Mouse (Mus musculus) layer of hippocampus, adult 8-10 months (tissue): ENCODE data around the gene Cd1d1. TPM values are rescaled to one million over a fixed set of nuclear protein-coding genes. Genes with fewer than 3 reads are reported as not detected.
"Not testable (repeated sequence)": the region's sequence is repeated elsewhere in the genome, so short reads cannot be mapped to it uniquely, and the experiment has no call there.

Source experiments
- DNase-seq, 2 experiments: peaks; one replicate each; pipeline ENCODE4 v3.0.0; 2022; ENCODE audit warnings: low spot score in 2 of 2
- total RNA-seq, 4 experiments: library from RNA; stranded (reverse); gene quantifications; 2 replicates each; pipeline ENCODE4 v1.2.4; 2022

Cd1d1 gene
- total RNA-seq, result 1 to 10 TPM in 3 of 4 experiments, under 1 TPM in 1; 0.41 to 2.3 (median 1.6) TPM

- no peak for DNase-seq
These were observed at the start of gene Cd1d1 for GRCm38 (mm10) chr3:86999415-86999740. Cd1d1 (minus strand) TSS chr3:86999441.

GRCm38 (mm10) chr3:87047801-87048200, 48.6 kb upstream of the Cd1d1 start:
- no peak for DNase-seq

- no peak for DNase-seq
These were observed 42.5 kb upstream of the Cd1d1 start for GRCm38 (mm10) chr3:87041733-87042132.

GRCm38 (mm10) chr3:87038500-87038899, 39.3 kb upstream of the Cd1d1 start:
- DNase-seq, result no peak

GRCm38 (mm10) chr3:87034061-87034460, 34.8 kb upstream of the Cd1d1 start:
- no peak for DNase-seq

- peak; percentile 46 to 82 for DNase-seq
These were observed 34.1 kb upstream of the Cd1d1 start for GRCm38 (mm10) chr3:87033357-87033756.

- DNase-seq, result peak; percentile 39 to 76
These were observed 31.6 kb upstream of the Cd1d1 start for GRCm38 (mm10) chr3:87030855-87031254.

GRCm38 (mm10) chr3:87017707-87018106, 18.5 kb upstream of the Cd1d1 start:
- DNase-seq, result no peak

- DNase-seq, result no peak
These were observed 17.8 kb upstream of the Cd1d1 start for GRCm38 (mm10) chr3:87017001-87017400.

GRCm38 (mm10) chr3:87015931-87016330, 16.7 kb upstream of the Cd1d1 start:
- no peak for DNase-seq

GRCm38 (mm10) chr3:87012406-87012805, 13.2 kb upstream of the Cd1d1 start:
- DNase-seq, result not testable (repeated sequence)

GRCm38 (mm10) chr3:87008281-87008680, 9.0 kb upstream of the Cd1d1 start:
- not testable (repeated sequence) for DNase-seq

- no peak for DNase-seq
These were observed 1.4 kb upstream of the Cd1d1 start for GRCm38 (mm10) chr3:87000676-87001075.

GRCm38 (mm10) chr3:87000051-87000450, 810 bp upstream of the Cd1d1 start:
- no peak for DNase-seq

- DNase-seq, result peak in 1 of 2 experiments; percentile 26
These were observed 517 bp downstream of the Cd1d1 start for GRCm38 (mm10) chr3:86998433-86999414.

- DNase-seq, result no peak
These were observed 3.1 kb downstream of the Cd1d1 start for GRCm38 (mm10) chr3:86996111-86996510.

GRCm38 (mm10) chr3:86995381-86995780, 3.9 kb downstream of the Cd1d1 start:
- DNase-seq, result no peak

- DNase-seq, result not testable (repeated sequence)
These were observed 12.3 kb downstream of the Cd1d1 start for GRCm38 (mm10) chr3:86986969-86987368.

GRCm38 (mm10) chr3:86986490-86986889, 12.8 kb downstream of the Cd1d1 start:
- no peak for DNase-seq

- DNase-seq, result no peak
These were observed 15.9 kb downstream of the Cd1d1 start for GRCm38 (mm10) chr3:86983382-86983781.

- DNase-seq, result peak; percentile 51 to 78
These were observed 22.7 kb downstream of the Cd1d1 start for GRCm38 (mm10) chr3:86976546-86976945.

- DNase-seq, result peak in 1 of 2 experiments; percentile 24
These were observed 24.1 kb downstream of the Cd1d1 start for GRCm38 (mm10) chr3:86975150-86975549.
